Mouse (Mus musculus) left cerebral cortex, adult 18-20 months (tissue): ENCODE measurements at regions not wholly inside any gene's neighbourhood (a gene's known extent, or its start where the extent isn't known, plus 50 kb on each side); places are given as distances from the start of the nearest gene placed in this dataset.
"Not testable (repeated sequence)": the region's sequence is repeated elsewhere in the genome, so short reads cannot be mapped to it uniquely, and the experiment has no call there.

ENCODE experiments used
- DNase-seq, 2 experiments: peaks; one replicate each; pipeline ENCODE4 v3.0.0; 2021 to 2022; ENCODE audit warnings: low spot score in 2 of 2, mixed read lengths in 1 of 2

DNA sequence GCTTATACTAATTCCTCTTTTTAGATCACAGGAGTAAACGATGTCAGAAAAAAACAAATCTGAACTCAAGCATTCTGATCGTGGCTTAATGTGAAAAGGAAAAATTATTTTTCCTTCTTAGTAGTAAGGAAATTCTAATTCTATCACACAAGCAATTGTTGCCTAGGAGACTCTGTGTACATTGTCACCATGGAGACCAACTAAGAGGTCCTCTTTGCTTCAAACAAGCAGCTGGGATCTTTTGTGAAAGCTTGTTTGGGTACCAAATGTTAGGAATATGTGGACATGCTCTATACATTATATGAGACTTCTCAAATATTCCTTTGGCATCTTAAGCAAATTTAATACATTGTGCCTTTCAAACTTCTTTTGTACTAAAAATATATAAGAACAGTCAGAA is 345.9 kb upstream of the Atp10a start:
- DNase-seq = no peak

DNA sequence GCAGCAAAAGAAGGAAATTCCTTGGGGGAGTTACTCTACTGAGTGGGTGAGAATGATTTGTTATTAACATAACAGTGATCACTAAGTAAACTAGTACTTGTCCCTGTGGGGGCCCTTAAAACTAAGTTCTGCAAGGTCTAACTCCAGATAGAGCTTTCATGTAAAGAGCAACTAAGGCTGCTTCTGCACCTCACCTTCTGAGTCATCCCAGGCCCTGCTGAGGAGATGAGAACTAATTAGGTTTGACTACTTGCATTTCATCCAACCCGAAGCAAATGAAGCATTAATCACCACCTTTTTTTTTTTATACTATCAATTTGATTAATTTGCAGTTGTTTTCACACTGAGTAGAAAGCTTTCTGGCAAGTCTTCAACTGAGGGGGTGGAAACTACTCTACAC is 333.6 kb upstream of the Atp10a start:
- no peak for DNase-seq

DNA sequence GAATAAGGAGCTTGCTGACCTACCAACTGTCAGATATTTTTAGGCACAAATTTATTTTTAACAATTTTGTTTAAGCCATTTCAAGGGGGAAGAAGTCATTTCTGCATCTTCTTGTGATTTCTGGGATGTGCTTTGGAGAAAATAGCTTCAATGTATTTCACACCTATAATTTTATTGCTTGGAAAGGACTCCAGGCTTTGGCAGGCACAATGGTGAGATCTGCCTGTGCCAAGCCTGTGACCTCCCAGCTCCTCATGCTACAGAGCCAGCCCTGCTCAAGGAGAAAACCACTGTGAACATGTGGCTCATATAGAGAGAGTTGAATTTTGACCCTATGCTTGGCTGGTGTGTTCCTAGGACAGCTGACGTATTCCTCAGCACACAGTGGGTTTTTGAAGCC is 288.6 kb upstream of the Atp10a start:
- no peak for DNase-seq

DNA sequence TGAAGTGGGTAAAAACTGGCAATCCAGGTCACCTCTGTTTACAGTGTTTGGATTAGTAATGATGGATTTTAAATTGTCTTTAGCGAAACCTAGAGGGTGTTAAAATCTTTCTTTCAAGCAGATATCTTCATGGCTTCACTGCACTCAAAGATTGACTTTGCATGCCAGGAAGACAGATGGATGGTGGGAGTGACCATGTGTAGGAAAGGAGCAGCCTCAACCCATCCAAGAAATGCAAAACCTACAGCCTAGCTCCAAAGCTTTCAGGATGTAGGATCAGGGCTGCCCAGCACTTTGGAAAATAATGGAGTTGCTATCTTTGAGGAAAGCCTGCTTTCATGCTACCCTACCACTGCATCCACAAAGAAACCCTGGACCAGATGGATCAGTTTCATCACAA is 272.6 kb upstream of the Atp10a start:
- peak; percentile 68 to 72 for DNase-seq

DNA sequence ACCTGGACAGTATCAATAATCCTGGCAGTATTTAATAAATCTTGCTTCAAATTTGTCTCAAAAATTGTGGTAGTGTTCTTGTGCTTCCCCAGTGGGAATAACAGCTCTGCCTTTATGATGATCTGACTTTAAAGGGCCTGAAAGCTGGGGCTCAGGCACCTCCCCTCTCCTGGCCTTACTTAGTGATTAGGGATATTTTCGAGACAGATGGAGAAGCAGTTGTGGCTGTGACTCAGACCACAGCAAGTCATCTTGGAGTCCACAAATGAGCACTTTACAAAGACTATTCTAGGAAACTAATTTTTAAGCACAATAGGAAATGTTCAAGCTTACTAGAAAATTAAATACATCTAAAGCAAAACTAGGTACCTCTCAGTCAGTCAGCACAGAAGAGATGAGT is 267.6 kb upstream of the Atp10a start:
- DNase-seq = no peak

DNA sequence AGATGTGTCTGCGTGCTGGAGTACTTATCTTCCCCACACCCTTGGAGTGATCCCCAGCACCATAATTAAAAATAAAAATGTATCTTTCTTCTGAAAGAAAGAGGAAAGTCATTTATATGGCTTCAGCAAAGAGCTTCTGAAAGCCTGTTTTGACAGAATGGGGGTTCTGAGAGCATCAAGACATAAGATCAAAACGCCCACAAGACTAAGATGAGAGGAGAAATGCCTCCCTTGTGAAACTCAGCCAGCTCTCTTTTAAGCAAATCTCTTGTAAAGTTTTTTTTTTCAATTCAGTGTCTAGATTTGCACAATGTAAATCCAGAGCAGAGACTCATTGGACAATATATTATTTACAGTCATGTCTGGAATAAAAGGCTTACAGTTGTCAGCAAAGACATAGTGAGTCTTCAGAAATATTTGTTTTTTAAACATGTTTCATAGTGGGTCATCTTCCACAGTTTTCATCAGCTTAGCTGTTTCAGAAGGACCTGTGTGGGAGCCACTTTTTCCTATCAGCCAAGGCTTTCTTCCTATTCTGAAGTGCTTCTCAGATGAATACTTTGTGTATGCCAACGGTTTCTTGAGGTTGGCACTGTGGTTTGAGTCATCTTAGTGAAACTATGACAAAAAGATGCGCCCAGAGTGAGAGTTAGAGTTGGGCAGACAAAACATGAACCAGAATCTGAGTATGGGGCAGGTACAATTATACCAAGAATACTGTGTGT is 263.4 kb upstream of the Atp10a start:
- DNase-seq = no peak

DNA sequence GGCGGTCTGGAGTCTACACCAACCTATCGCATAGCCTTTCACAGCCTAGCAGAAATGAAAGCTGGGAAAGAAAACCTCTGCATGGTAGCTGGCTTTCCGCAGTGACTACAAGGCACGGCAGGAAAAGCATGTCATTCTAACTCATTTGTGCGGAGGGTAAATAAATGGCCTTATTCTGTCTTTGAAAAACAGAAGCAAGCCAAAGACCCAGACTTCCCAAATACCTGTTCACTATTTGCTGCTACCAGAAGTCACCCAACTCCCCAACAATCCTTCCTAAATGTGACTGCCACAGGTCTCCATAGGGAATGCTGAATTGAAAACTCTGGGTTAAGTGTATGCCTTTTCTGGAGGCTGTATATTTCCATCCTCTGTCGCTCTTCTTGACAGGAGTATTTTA is 258.0 kb upstream of the Atp10a start:
- DNase-seq = no peak

DNA sequence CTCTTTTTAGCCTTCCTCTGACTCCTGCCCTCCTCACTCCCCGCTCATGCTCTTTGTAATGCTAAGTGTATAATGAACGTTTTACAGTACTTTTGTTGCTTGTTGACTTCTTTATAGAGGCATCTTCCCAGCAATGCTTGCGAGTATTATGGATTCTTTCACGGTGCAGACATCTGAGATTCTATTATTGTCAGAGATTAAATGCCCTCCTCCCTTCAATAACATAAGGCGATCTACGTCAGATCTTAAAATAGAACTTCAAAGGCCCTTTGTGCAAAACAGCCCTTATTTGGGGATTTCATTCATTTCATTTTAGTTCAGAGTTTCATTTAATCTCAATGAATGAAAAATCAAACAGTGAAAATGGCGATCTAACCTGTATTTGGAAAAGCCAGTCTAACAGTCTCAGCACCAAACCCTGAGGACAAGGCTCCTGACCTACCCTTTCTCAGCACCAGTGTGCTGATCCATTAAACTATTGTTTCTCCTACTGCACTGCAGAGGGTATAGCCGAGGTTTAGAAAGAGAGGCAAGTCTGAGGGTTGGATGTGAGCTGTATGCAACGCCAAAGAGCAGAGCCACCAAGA is 257.3 kb upstream of the Atp10a start:
- DNase-seq = no peak

DNA sequence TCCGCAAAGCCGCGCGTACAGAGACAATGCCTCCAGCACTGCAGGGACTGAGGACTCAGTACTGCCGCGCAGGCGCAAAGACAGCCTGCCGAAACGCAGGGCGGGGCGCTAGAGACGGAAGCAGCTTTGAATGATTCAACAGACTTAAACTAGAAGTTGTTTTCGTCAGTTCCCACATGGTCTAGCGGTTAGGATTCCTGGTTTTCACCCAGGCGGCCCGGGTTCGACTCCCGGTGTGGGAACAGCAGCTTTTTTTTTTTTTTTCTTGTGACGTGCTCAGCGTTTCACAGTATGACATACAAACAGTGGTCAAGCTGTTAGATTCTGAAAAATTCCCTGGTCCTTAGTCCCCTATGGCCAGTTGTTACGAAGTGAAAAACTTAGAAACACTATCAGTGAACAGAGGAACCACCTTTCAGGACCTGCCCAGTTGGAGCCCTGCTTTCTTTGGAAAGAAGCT is 256.8 kb upstream of the Atp10a start:
- peak; percentile 96 for DNase-seq

DNA sequence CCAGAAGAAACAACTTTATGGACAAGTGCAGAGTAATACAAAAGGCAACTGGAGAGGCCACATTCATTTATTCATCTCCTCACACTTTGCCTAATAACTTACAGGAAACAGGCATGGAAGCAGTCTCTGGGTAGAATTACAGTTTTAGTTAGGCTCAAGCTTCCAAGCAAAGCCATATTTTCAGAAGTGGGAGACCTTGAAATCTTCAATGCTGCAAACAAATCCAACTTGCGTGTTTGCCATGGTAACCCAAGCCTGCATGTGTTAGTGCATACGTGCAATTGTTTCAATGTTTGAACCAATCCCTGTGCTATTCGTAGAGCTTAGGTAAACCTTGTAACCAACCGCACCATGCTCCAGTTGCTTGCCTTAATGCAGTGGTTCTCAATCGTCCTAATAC is 256.3 kb upstream of the Atp10a start:
- DNase-seq = no peak

DNA sequence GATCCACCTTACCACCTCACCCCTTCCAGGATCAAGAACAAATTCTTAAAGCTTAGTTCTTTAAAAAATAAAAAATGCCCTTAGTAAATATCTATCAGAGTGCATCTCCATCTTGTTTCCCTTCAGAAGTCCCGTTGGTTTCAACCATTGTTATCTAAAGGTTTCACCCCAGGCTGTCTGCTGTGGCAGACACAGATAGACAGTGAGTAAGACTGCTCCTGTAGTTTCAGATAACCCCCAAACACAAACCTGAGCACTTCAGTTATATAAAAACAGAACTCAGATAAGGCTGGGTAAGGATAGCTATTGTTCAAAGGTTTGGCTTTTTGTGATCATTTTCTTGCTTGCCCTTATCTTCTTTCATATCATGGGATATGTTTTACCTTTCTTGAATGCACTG is 255.4 kb upstream of the Atp10a start:
- DNase-seq = no peak

DNA sequence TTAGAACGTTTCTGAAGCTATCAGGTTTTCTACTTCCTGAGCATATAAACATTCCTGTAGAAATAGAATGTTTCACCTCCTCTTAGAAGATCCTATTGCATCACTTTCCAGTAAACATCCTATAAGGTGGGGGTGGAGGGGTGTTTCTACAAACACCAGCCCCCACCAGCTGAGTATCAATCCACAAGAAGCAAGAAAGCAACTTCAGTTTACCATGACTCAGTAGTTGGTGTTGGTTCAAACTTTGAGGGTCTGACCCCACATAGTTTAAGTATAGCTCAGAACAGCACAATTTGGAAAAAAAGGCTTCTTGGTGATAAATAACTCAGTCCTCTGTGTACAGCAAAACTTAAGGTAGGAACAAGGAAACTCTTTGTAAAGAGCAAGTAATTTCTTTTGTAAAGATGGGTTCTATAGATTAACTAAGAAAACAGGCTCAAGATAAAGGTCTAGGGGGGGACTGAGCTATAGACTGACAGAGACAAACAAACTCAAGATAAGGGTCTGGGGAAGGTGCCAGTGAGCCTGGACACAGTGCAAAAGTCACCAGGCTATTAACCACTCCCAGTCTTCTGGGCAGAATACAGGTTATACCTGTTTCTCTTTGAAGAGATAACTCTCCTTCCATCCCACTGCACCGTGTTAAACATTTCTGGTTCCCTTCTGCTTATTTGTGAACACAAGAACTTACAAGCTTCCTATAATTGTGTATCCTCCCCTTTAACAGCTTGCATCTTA is 218.9 kb upstream of the Atp10a start:
- DNase-seq = no peak

DNA sequence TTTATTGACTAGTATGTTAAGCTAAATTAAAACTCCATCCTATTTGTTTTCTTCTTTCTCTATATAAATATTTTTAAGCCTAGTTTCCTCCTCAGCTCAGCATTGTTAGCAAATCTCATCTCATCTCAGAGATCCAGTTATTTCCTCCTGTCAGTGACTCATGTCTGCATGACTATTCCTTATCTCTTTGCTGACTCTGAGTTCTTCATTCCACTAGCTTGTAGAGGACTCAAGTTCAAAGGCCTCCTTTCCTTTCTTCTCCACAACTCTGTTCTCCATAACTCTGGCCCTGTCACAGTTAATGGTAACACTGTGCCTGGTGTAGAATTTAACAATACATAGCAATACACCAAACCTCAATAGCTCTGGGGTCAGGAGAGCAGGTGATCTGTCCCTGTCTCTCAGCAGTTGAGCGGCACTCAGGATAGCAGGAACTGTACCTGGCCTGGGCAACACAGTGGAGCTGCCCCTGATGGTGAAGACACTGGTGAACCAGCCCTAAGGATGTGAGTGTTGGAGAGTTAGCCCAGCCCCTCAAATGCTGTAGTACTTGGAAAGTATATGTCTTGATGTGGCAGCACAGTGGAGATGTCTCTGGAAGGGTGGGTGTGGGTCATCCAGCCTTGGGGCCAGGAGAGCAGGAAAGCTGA is 213.3 kb upstream of the Atp10a start:
- DNase-seq = no peak

DNA sequence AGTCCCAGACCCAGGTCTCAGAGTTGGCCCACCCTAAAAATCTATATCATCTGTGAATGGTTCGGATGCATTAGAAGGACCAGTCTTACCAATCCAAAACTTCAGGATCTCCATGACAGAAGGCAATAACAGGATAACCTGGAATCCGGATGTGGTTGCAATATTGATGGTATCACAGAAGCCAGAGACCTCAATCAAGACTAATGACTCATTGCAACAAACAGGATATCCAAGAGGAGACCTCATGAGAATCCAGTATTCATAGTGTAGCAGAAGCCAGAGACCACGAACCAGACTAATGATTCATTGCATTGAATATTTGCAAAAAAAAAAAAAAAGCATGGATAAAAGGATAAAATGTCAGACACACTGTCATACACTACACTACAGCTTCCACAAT is 212.7 kb upstream of the Atp10a start:
- no peak for DNase-seq

DNA sequence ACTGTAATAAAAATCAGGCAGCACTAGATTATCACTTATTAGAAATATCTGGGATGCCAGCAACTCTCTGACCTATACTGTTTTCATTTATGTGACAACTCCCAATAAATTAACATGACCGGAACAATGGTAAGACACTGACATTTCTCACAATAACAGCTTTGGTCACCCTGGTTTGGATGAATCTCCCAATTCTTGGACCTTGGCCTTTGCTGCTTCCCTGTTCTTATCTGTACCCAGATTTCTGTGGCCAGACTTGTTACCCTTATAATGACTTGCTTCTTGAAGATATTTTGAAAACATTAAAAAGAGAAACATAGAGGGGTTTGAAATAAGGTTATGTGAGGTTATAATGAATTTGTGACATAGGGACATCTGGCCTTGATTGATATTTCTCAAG is 210.2 kb upstream of the Atp10a start:
- no peak for DNase-seq

DNA sequence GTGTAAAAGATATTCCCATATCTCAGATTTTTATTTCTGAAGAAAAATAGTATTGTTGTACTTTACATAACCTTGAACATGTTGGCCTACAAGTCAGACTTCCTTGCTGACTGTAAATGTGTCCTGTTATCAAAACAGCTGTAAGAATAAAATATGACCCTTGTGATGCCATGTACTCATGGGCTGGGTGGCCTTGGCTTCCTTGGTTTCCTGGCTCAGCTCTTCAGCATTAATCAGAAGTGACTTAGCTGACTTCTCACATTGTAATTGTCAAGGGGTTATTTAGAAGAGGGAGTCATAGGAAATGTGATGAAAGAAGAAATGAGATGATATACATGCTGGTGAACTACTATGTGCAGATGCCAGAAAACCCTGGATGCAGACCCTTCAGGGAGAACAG is 209.7 kb upstream of the Atp10a start:
- DNase-seq = no peak

DNA sequence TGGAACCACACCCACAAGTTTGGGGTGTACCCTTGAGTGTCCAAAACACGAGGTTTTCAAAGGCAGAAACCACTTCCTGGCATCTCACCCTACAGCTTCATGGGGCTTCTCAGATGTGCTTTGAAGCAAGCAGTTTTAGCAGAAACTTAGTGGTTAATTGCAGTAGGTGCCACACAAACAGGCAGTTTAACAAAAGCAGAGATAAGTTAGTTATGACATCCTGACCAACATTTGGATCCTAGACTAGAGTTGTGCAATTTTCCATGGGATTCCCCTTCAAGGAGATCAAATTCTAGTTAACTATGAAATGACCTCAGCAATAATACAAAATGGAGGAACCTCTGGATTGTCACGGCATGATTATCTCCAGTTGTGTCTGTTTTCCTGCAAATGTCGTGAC is 207.2 kb upstream of the Atp10a start:
- DNase-seq = no peak

DNA sequence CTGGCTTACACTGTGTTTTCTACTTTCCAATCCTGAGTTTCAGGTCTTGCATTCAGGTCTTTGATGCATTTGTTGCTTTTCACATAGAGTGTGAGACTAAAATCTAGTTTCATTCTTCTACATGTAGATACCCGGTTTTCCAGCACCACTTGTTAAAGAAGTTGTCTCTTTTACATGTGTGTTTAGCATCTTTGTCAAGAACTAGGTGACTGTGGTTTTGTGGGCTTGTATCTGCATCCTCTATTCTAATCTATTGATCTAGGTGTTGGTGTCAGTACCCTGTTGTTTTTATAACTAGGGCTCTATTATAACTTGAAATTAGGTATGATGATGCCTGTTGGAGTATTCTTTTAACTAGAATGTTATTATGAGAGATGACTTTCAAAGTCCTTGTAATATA is 204.0 kb upstream of the Atp10a start:
- DNase-seq = no peak

DNA sequence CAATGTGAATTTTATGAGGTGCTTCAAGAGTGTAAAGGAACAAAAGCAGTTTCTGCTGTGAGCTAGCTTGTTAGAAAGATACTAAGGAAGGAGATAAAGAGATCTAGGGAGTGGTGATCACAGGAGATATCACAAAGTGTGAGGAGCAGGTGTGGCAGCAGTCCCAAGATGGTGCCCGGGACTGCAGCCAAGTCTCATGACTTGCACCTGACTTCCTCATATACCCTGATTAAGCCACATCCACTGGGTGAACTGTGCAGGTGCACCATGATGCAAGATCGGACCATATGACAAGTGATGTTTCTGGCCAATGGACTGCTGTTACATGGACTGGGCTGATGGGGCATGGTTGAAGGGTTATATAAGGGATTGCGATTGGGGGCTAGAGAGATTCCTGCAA is 197.8 kb upstream of the Atp10a start:
- not testable (repeated sequence) for DNase-seq

DNA sequence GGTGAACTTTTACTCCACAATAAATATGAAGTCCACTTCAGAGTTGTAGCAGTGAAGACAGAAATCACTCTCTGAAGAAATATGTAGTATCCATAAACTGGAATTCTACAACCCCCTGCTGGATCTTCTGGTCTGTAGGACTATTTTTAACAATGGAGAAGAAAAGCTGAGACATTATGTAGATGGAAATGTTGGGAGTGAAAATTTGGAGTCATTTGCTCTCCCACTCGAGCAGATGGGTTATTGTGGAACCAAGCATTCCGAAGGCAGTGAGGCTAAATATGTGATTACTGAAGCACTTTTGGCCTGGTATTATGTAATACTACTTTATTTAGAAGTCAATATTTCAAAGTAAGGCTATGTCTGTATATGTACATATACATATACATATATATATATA is 195.0 kb upstream of the Atp10a start:
- DNase-seq = peak in 1 of 2 experiments; percentile 13

DNA sequence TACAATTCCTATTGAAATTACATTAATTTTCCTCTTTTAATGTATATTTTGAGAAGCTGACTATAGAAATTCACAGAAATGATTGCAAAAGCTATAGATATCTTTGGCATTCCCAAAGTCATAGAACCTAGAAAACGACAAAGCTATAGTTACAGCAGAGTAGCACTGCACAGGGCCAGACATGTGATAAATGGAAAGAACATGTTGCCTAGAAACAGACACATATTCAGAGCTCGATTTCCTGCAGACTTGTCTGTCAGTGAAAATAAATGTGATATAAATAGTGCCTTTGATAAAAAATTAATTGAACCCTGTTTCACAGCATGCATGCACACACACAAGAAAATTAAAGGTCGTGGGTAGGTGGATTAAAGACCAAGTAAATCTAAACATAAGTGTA is 182.8 kb upstream of the Atp10a start:
- DNase-seq = no peak

DNA sequence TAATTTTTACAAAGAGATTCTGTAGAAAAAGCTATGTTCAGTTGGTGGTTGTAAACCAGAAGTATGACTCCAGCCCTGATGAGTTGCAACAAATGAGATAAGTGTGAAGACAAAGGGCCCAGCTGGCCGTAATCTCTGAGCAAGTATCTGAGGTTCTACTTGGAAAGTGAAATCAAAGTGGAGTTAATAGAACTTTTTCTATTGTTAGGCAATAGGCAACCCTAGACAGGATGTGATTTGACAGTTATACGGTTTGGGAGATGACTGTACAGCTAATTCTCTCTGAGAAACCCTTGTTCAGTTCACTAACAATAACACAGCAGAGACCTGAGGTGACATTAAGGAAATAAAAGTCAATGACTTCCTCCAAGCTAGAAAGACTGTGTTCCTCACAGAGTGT is 180.8 kb upstream of the Atp10a start:
- DNase-seq = no peak
